Mouse (Mus musculus) layer of hippocampus, adult 2 months (tissue): ENCODE data around the gene Gm11146. TPM values are rescaled to one million over a fixed set of nuclear protein-coding genes. Genes with fewer than 3 reads are reported as not detected.

Experiments used
- DNase-seq, 2 experiments: peaks; one replicate each; pipeline ENCODE4 v3.0.0; 2022; ENCODE audit warnings: low spot score in 2 of 2
- H3K27ac ChIP-seq: fragments of 200-600 bp; 2 replicates; pipeline ENCODE4 v1.8.1; 2022
- H3K4me3 ChIP-seq: fragments of 200-600 bp; 2 replicates; pipeline ENCODE4 v1.8.1; 2022; ENCODE audit warnings: mild to moderate bottlenecking
- CTCF ChIP-seq: fragments of 200-600 bp; conservative IDR thresholded peaks from 2 replicates; pipeline ENCODE4 v1.8.1; 2022; ENCODE audit warnings: antibody characterized with exemption, mild to moderate bottlenecking, moderate library complexity
- long read RNA-seq, 2 experiments: library from polyadenylated mRNA; stranded (forward); transcript quantifications; one replicate each; pipeline ENCODE4 v2.0.0; 2021; ENCODE audit warnings: borderline mapping rate in 2 of 2
- total RNA-seq, 2 experiments: library from RNA; stranded (reverse); gene quantifications; 2 replicates each; pipeline ENCODE4 v1.2.3; 2021

The Gm11146 gene
- not detected for total RNA-seq
- long read RNA-seq, experiment 1: 0 reads
- long read RNA-seq, experiment 2: 0 reads

GRCm38 (mm10) chr16:77601994-77602393 is at the start of gene Gm11146:
Gene Gm11146 (minus strand): TSS chr16:77602094.
- no peak for DNase-seq
- Histone ChIP-seq H3K27ac (peak within 1 kb of the TSS; percentile 40), H3K4me3 (no peak within 1 kb of the TSS)
- no peak for TF ChIP-seq CTCF

GRCm38 (mm10) chr16:77650596-77650995 is 48.7 kb upstream of the Gm11146 start:
- DNase-seq: no peak
- H3K4me3 ChIP-seq: no peak overlapping the region
- peak overlapping the region; percentile 40; the same call in 1 of the 2 replicates for H3K27ac ChIP-seq
- no peak for TF ChIP-seq CTCF

- TF ChIP-seq CTCF: no peak
- Histone ChIP-seq H3K4me3 (no peak overlapping the region), H3K27ac (0 out of 2 replicates have a peak overlapping the region, but pooled peaks have one; percentile 53)
- DNase-seq: no peak
These were observed 47.1 kb upstream of the Gm11146 start for GRCm38 (mm10) chr16:77649006-77649405.

GRCm38 (mm10) chr16:77648181-77648580 is 46.3 kb upstream of the Gm11146 start:
- H3K27ac ChIP-seq: 0 out of 2 replicates have a peak overlapping the region, but pooled peaks have one; percentile 53
- no peak for TF ChIP-seq CTCF
- no peak overlapping the region for H3K4me3 ChIP-seq

GRCm38 (mm10) chr16:77646146-77646545 is 44.3 kb upstream of the Gm11146 start:
- peak overlapping the region; percentile 63 for H3K4me3 ChIP-seq
- peak overlapping the region; percentile 97 for H3K27ac ChIP-seq
- DNase-seq: no peak
- TF ChIP-seq CTCF: no peak

More at GRCm38 (mm10) chr16:77648181-77648580, 46.3 kb upstream of the Gm11146 start:
- no peak for DNase-seq

- Histone ChIP-seq H3K27ac (peak overlapping the region; percentile 97), H3K4me3 (peak overlapping the region; percentile 63)
- TF ChIP-seq CTCF: no peak
- DNase-seq: no peak
These were observed 43.1 kb upstream of the Gm11146 start for GRCm38 (mm10) chr16:77644976-77645375.

- no peak for TF ChIP-seq CTCF
- peak overlapping the region; percentile 63 for H3K4me3 ChIP-seq
- peak; percentile 89 to 91 for DNase-seq
- H3K27ac ChIP-seq: peak overlapping the region; percentile 97
These were observed 42.2 kb upstream of the Gm11146 start for GRCm38 (mm10) chr16:77643871-77644720.

- H3K4me3 ChIP-seq: peak overlapping the region; percentile 63
- DNase-seq: peak; percentile 76 to 81
- no peak for TF ChIP-seq CTCF
- H3K27ac ChIP-seq: peak overlapping the region; percentile 97
These were observed 41.4 kb upstream of the Gm11146 start for GRCm38 (mm10) chr16:77643036-77643870.

GRCm38 (mm10) chr16:77636497-77636896 is 34.6 kb upstream of the Gm11146 start:
- Histone ChIP-seq H3K4me3 (no peak overlapping the region), H3K27ac (peak overlapping the region; percentile 68)
- no peak for DNase-seq
- no peak for TF ChIP-seq CTCF

GRCm38 (mm10) chr16:77632315-77632881 is 30.5 kb upstream of the Gm11146 start:
- Histone ChIP-seq H3K4me3 (no peak overlapping the region), H3K27ac (no peak overlapping the region)
- no peak for DNase-seq
- TF ChIP-seq CTCF: no peak

- H3K4me3 ChIP-seq: no peak overlapping the region
- H3K27ac ChIP-seq: no peak overlapping the region
- no peak for TF ChIP-seq CTCF
- no peak for DNase-seq
These were observed 20.8 kb upstream of the Gm11146 start for GRCm38 (mm10) chr16:77622681-77623080.

GRCm38 (mm10) chr16:77602581-77602980 is 687 bp upstream of the Gm11146 start:
- no peak for TF ChIP-seq CTCF
- no peak for DNase-seq
- Histone ChIP-seq H3K4me3 (no peak overlapping the region), H3K27ac (peak overlapping the region; percentile 40)
